Mouse (Mus musculus): ENCODE data around the gene 4930505A04Rik. TPM values are rescaled to one million over a fixed set of nuclear protein-coding genes. Genes with fewer than 3 reads are reported as not detected.

4930505A04Rik gene
- 0.08 TPM for polyA plus RNA-seq (2012; fragmentation: generic; extraction: Trizol)

DNA sequence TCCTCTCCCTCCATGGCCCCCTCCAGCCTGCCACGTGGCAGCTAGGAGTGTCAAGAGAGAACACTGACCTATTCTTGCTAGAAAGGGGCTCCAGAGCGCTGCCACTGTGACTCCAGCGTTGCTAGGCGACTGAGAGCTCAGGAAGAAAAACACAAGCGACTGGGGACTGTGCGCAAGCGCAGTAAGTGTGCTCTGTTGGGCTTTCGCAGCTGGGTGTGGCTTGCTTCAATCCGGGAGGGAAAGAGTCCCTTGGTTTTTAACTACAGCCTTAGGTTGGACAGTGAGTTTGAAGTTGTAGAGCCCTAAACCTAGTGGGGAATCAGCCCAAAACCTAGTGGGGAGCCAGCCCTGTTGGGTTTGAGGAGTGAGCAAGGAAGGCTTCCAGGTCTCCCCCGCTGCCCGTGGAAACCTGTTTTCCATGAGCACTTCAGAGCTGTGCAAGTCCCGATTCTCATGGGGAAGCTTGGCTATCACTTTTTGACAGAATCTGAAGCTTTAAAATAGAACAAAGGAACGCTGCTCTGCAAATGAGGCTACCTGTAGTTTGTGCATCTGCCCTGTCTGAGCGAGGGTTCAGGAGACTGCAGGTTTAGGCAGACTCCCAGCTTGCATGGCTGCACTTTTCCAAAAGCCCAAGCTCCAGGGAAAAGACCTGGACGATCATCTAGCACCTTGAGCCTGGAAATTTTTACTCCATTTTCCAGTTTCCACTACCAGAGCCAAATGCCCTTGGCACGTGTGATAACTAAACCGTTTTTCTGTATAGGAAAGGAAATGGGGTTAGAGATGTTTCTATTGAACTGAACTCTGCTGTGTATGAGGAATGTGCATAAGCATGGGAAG is at the start of gene 4930505A04Rik:
Gene 4930505A04Rik (minus strand): TSS at position 77 of the 843 bp plus-strand sequence.
- H3K4me2 ChIP-seq (ENCODE audit: low read depth), result peak within 1 kb of the TSS; percentile 81
- no peaks in the 10 kb centered on the region for H3K27me3 ChIP-seq (ENCODE audit: control insufficient read depth, insufficient read depth, insufficient read length)
- no peak within 1 kb of the TSS for H3ac ChIP-seq (ENCODE audit: control insufficient read depth, insufficient read length)
- peak within 1 kb of the TSS; percentile 16 for H3K4me3 ChIP-seq
- no peaks in the 10 kb centered on the region for H3K36me3 ChIP-seq (ENCODE audit: control insufficient read depth, insufficient read depth)
- TF ChIP-seq MYOG (IDR thresholded peaks at IDR 0.05; ENCODE audit: control insufficient read depth in 1 of 3, insufficient read depth in 1 of 3, insufficient read length in 2 of 3, low read depth in 2 of 3) (no peak), POLR2AphosphoS2 (IDR thresholded peaks at IDR 0.05; ENCODE audit: insufficient read length, low read depth) (no peak), USF1 (IDR thresholded peaks at IDR 0.05; ENCODE audit: low read depth) (no peak), MAX (IDR thresholded peaks at IDR 0.05; ENCODE audit: low read depth) (no peak), TCF12 (IDR thresholded peaks at IDR 0.05; ENCODE audit: insufficient read depth, poor library complexity, severe bottlenecking) (no peak), E2F4 (IDR thresholded peaks at IDR 0.05; ENCODE audit: insufficient read depth) (no peak), TCF3 (IDR thresholded peaks at IDR 0.05; ENCODE audit: insufficient read length, low read depth) (no peak), SRF (IDR thresholded peaks at IDR 0.05; ENCODE audit: control insufficient read depth, insufficient read length, low read depth) (no peak), CEBPB (IDR thresholded peaks at IDR 0.05; ENCODE audit: insufficient read depth, poor library complexity, severe bottlenecking) (no peak), REST (IDR thresholded peaks at IDR 0.05; ENCODE audit: insufficient read depth, insufficient read length) (no peak), MYOD1 (IDR thresholded peaks at IDR 0.05; ENCODE audit: control insufficient read depth in 1 of 3, insufficient read length in 2 of 3, low read depth in 2 of 3) (no peak), POLR2A (IDR thresholded peaks at IDR 0.05; ENCODE audit: insufficient read length, low read depth) (no peak)
- no peaks in the 10 kb centered on the region for H3K79me2 ChIP-seq (ENCODE audit: control insufficient read depth, insufficient read depth)

DNA sequence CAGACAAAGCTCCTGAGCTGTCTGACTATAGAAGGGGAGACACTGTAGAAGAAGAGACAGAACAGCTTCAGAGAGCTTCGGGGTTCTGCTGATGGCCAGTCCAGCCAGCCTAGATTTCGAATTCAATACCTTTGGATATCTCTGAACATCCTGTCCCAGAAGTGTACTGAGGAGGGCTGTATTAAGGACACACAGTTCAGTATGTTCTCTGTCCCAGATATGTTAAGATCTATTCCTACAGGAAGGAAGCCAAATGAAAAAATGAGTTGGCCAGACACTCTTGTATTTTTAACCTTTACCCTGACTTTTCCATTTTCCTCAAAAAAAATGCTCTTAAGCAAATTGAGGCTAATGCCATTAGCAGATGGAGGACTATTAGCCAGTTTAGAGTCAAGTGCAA is 45.5 kb upstream of the 4930505A04Rik start:
- H3K36me3 ChIP-seq (ENCODE audit: control insufficient read depth, insufficient read depth), result no peaks in the 10 kb centered on the region
- H3K4me2 ChIP-seq (ENCODE audit: low read depth), result no peak overlapping the region
- H3K79me2 ChIP-seq (ENCODE audit: control insufficient read depth, insufficient read depth), result no peaks in the 10 kb centered on the region
- no peak overlapping the region for H3K4me3 ChIP-seq
- TF ChIP-seq POLR2AphosphoS2 (IDR thresholded peaks at IDR 0.05; ENCODE audit: insufficient read length, low read depth), result no peak
- no peak for TF ChIP-seq TCF3 (IDR thresholded peaks at IDR 0.05; ENCODE audit: insufficient read length, low read depth)
- no peak for TF ChIP-seq SRF (IDR thresholded peaks at IDR 0.05; ENCODE audit: control insufficient read depth, insufficient read length, low read depth)
- no peak for TF ChIP-seq USF1 (IDR thresholded peaks at IDR 0.05; ENCODE audit: low read depth)
- TF ChIP-seq MYOD1 (IDR thresholded peaks at IDR 0.05; ENCODE audit: control insufficient read depth in 1 of 3, insufficient read length in 2 of 3, low read depth in 2 of 3), result no peak
- no peak for TF ChIP-seq REST (IDR thresholded peaks at IDR 0.05; ENCODE audit: insufficient read depth, insufficient read length)
- no peak for TF ChIP-seq MYOG (IDR thresholded peaks at IDR 0.05; ENCODE audit: control insufficient read depth in 1 of 3, insufficient read depth in 1 of 3, insufficient read length in 2 of 3, low read depth in 2 of 3)
- TF ChIP-seq CEBPB (IDR thresholded peaks at IDR 0.05; ENCODE audit: insufficient read depth, poor library complexity, severe bottlenecking), result no peak
- no peak for TF ChIP-seq MAX (IDR thresholded peaks at IDR 0.05; ENCODE audit: low read depth)
- no peak for TF ChIP-seq TCF12 (IDR thresholded peaks at IDR 0.05; ENCODE audit: insufficient read depth, poor library complexity, severe bottlenecking)
- no peak for TF ChIP-seq POLR2A (IDR thresholded peaks at IDR 0.05; ENCODE audit: insufficient read length, low read depth)
- H3K27me3 ChIP-seq (ENCODE audit: control insufficient read depth, insufficient read depth, insufficient read length), result no peaks in the 10 kb centered on the region
- H3ac ChIP-seq (ENCODE audit: control insufficient read depth, insufficient read length), result no peak overlapping the region

DNA sequence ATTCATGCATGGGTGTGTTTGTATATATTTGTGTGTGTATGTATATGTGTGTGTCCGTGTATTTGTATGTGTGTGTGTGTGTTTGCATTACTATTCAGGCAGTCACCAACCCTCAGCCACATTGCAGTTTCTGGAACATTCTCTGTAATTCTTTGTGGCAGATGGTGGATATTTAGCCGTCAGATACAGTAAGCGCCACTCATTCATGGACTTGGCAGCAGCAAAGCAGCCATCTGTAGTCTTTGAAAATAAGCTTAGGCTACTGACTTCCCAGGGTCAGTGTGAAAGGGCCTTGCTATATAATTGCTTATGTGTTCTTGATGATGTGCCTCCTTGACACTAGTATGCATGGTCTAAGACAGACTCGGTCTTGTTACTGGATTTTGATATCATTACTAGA is 36.6 kb upstream of the 4930505A04Rik start:
- Histone ChIP-seq H3K4me3 (no peak overlapping the region), H3K36me3 (ENCODE audit: control insufficient read depth, insufficient read depth) (no peaks in the 10 kb centered on the region), H3K4me2 (ENCODE audit: low read depth) (no peak overlapping the region), H3ac (ENCODE audit: control insufficient read depth, insufficient read length) (no peak overlapping the region), H3K27me3 (ENCODE audit: control insufficient read depth, insufficient read depth, insufficient read length) (no peaks in the 10 kb centered on the region), H3K79me2 (ENCODE audit: control insufficient read depth, insufficient read depth) (no peaks in the 10 kb centered on the region)
- no peak for TF ChIP-seq REST (IDR thresholded peaks at IDR 0.05; ENCODE audit: insufficient read depth, insufficient read length)
- TF ChIP-seq CEBPB (IDR thresholded peaks at IDR 0.05; ENCODE audit: insufficient read depth, poor library complexity, severe bottlenecking), result no peak
- TF ChIP-seq MYOD1 (IDR thresholded peaks at IDR 0.05; ENCODE audit: control insufficient read depth in 1 of 3, insufficient read length in 2 of 3, low read depth in 2 of 3), result no peak
- no peak for TF ChIP-seq MAX (IDR thresholded peaks at IDR 0.05; ENCODE audit: low read depth)
- no peak for TF ChIP-seq POLR2A (IDR thresholded peaks at IDR 0.05; ENCODE audit: insufficient read length, low read depth)
- no peak for TF ChIP-seq USF1 (IDR thresholded peaks at IDR 0.05; ENCODE audit: low read depth)
- TF ChIP-seq SRF (IDR thresholded peaks at IDR 0.05; ENCODE audit: control insufficient read depth, insufficient read length, low read depth), result no peak
- TF ChIP-seq TCF3 (IDR thresholded peaks at IDR 0.05; ENCODE audit: insufficient read length, low read depth), result no peak
- TF ChIP-seq POLR2AphosphoS2 (IDR thresholded peaks at IDR 0.05; ENCODE audit: insufficient read length, low read depth), result no peak

DNA sequence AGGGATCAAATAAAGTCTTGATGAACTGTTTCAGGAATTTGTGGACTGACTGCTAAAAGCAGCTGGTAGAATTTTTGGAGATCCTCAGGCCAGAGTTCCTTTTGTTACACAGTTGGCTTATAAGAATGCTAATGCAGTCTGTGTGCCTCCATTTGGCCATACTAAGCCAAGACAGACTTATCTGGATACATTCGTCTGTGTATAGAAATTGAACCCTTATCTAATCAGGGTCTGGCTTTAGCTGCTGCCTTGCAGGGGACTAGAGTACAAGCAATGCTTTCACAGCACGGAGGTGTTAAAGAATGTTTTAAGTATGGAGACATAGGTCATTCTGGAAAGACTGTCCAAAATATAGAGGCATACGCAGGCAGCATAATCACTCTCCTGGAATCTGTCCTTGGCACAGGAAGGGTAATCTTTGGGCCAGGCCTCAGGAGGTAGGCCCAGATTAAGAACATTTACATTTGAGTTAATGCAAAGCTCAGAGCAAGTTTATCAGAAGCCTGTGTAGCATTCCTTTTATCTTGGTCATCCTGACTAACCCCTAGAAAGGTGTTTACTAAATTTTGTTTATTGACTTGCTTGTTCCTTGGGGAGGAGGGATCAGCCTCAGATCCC is 27.2 kb upstream of the 4930505A04Rik start:
- Histone ChIP-seq H3K4me2 (ENCODE audit: low read depth) (no peak overlapping the region), H3K36me3 (ENCODE audit: control insufficient read depth, insufficient read depth) (no peaks in the 10 kb centered on the region), H3ac (ENCODE audit: control insufficient read depth, insufficient read length) (no peak overlapping the region), H3K27me3 (ENCODE audit: control insufficient read depth, insufficient read depth, insufficient read length) (no peaks in the 10 kb centered on the region), H3K79me2 (ENCODE audit: control insufficient read depth, insufficient read depth) (no peaks in the 10 kb centered on the region), H3K4me3 (no peak overlapping the region)
- TF ChIP-seq SRF (IDR thresholded peaks at IDR 0.05; ENCODE audit: control insufficient read depth, insufficient read length, low read depth) (no peak), MYOD1 (IDR thresholded peaks at IDR 0.05; ENCODE audit: control insufficient read depth in 1 of 3, insufficient read length in 2 of 3, low read depth in 2 of 3) (no peak), REST (IDR thresholded peaks at IDR 0.05; ENCODE audit: insufficient read depth, insufficient read length) (no peak), MYOG (IDR thresholded peaks at IDR 0.05; ENCODE audit: control insufficient read depth in 1 of 3, insufficient read depth in 1 of 3, insufficient read length in 2 of 3, low read depth in 2 of 3) (no peak)

All from myocyte (in vitro differentiated cells).